Mouse (Mus musculus): ENCODE data around the gene Ptprz1. TPM values are rescaled to one million over a fixed set of nuclear protein-coding genes. Genes with fewer than 3 reads are reported as not detected.

Gene Ptprz1
- polyA plus RNA-seq, 1 experiment, result 0.13 TPM

DNA sequence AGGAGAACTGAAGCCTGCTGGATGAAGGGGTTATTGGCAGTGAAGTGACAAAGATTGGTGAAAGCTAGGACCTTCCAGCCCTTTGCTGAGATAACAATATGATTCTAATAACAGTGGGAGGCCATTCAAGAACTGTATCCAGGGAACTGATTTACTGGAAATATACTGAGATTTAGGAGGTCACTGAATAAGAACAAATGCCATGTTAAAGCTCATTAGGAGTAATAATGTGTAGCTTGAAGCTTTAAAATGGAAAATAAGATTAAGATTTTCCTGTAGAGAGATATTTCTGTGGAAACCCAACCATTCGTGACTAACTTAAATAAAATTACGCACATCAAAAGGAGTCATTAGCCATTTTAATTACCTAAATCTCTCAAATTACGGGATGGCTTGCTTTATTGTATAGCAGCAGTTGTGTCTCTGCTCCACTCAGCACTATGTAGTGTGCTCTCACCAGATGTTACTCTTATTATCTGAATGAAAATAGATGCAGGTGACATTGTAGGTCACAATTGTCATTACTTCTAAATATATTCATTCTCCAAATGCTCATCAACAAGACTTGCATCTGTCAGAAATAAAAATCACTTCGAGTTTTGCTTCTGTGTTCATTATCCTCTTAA lies 139.8 kb downstream of the Ptprz1 start:
- WGBS, result 75% methylated on average over 4 of the region's 4 CpGs
- Histone ChIP-seq H3K27ac (ENCODE audit: insufficient read depth, low read depth, low read length) (no peak overlapping the region), H3K36me3 (ENCODE audit: control insufficient read depth, insufficient read depth, low read length) (no peaks in the 10 kb centered on the region), H3K4me1 (ENCODE audit: control insufficient read depth, insufficient read depth, insufficient read length, low read length) (no peaks in the 10 kb centered on the region), H3K27me3 (ENCODE audit: control insufficient read depth, insufficient read depth, low read length) (no peaks in the 10 kb centered on the region), H3K4me3 (ENCODE audit: low read depth, low read length) (no peak overlapping the region)
- TF ChIP-seq POLR2A (IDR thresholded peaks at IDR 0.05; ENCODE audit: low read depth, low read length) (no peak), CTCF (IDR thresholded peaks at IDR 0.05; ENCODE audit: extremely low read depth, insufficient read length, insufficient replicate concordance, low read depth, low read length) (no peak)

DNA sequence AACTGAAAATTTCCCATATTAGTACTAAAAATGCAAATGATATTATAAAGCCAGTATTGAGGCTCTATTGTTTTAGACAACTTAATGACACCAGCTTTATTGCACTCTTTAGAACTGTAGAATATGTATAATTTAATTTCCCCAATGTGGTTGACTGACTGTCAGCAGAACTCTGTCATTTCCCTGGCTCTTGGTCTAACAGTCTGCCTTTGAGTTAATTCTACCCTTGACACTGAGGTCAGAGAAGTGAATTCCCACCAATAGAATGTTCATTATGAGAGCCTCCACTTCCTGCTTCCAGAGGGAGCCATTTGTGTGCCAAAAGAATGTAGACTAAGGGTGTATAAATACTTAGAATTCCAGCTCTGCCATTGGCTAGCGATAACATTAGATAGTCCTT lies 152.9 kb downstream of the Ptprz1 start:
- TF ChIP-seq POLR2A (IDR thresholded peaks at IDR 0.05; ENCODE audit: low read depth, low read length) (no peak), CTCF (IDR thresholded peaks at IDR 0.05; ENCODE audit: extremely low read depth, insufficient read length, insufficient replicate concordance, low read depth, low read length) (no peak)
- Histone ChIP-seq H3K27ac (ENCODE audit: insufficient read depth, low read depth, low read length) (no peak overlapping the region), H3K4me3 (ENCODE audit: low read depth, low read length) (no peak overlapping the region), H3K36me3 (ENCODE audit: control insufficient read depth, insufficient read depth, low read length) (no peaks in the 10 kb centered on the region), H3K4me1 (ENCODE audit: control insufficient read depth, insufficient read depth, insufficient read length, low read length) (no peaks in the 10 kb centered on the region), H3K27me3 (ENCODE audit: control insufficient read depth, insufficient read depth, low read length) (no peaks in the 10 kb centered on the region)
- WGBS, result 21% methylated on average over 1 of the region's 1 CpGs

DNA sequence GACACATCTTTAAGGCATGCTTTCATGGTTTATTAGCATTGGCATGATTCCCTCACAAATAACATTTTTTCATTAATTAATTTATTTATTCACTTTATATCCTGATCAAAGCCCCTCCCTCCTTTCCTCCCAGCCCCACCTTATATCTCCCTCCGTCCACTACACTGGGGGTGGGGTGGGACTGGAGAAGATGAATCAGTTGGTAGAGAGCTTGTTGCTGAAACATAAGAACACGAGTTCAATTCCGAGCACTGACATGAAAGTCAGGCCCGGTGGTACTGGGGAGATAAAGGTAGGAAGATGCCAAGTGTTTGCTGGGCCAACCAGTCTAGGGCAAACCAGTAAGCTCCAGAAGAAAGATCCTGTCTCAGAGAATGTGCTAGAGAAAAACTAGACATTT lies 173.5 kb downstream of the Ptprz1 start:
- no peak for TF ChIP-seq CTCF (IDR thresholded peaks at IDR 0.05; ENCODE audit: extremely low read depth, insufficient read length, insufficient replicate concordance, low read depth, low read length)
- no peak for TF ChIP-seq POLR2A (IDR thresholded peaks at IDR 0.05; ENCODE audit: low read depth, low read length)
- Histone ChIP-seq H3K4me3 (ENCODE audit: low read depth, low read length) (no peak overlapping the region), H3K27me3 (ENCODE audit: control insufficient read depth, insufficient read depth, low read length) (no peaks in the 10 kb centered on the region), H3K4me1 (ENCODE audit: control insufficient read depth, insufficient read depth, insufficient read length, low read length) (no peaks in the 10 kb centered on the region), H3K27ac (ENCODE audit: insufficient read depth, low read depth, low read length) (no peak overlapping the region), H3K36me3 (ENCODE audit: control insufficient read depth, insufficient read depth, low read length) (no peaks in the 10 kb centered on the region)
- WGBS, result 92% methylated on average over 4 of the region's 4 CpGs

DNA sequence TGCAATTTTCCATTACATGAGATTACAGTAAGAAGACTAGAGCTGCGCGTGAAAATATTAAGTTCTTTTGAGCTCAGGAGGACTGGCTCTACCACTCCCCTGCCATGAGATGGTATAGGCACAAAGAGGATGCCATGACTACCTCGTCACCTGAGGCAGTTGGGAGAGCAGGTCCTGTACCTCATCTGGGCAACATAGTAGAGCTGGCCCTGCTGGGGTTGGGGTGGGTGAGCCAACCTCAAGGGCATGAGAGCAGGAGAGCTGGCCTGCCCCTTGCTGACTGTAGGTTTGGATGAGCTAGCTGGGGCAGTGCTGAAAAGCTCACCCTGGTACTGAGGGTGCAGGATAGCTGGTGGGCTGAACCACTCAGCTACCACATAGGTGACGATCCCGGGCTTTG lies 180.4 kb downstream of the Ptprz1 start:
- 87% methylated on average over 5 of the region's 5 CpGs for WGBS
- Histone ChIP-seq H3K4me3 (ENCODE audit: low read depth, low read length) (no peak overlapping the region), H3K27ac (ENCODE audit: insufficient read depth, low read depth, low read length) (no peak overlapping the region), H3K4me1 (ENCODE audit: control insufficient read depth, insufficient read depth, insufficient read length, low read length) (no peaks in the 10 kb centered on the region), H3K27me3 (ENCODE audit: control insufficient read depth, insufficient read depth, low read length) (no peaks in the 10 kb centered on the region), H3K36me3 (ENCODE audit: control insufficient read depth, insufficient read depth, low read length) (no peaks in the 10 kb centered on the region)
- TF ChIP-seq POLR2A (IDR thresholded peaks at IDR 0.05; ENCODE audit: low read depth, low read length), result no peak

DNA sequence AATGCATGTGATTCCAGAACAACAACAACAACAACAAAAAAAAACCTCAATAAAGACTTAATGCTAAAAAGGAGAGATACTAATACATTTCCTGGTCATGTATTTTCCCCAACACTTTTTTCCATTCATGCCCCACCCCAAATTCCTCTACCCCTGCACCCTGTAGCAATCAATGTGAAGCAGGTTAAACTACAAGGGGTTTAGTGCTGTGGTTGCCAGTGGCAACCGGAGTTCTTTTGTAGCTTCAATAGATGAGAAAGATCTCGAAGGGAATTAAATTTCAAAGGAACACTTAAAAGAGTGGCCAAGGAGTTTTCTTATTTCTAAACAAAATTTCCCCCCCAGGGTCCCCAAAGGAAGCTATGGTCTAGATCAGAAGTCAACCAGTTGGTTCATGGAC lies 200.8 kb downstream of the Ptprz1 start:
- Histone ChIP-seq H3K36me3 (ENCODE audit: control insufficient read depth, insufficient read depth, low read length) (no peaks in the 10 kb centered on the region), H3K27ac (ENCODE audit: insufficient read depth, low read depth, low read length) (no peak overlapping the region), H3K27me3 (ENCODE audit: control insufficient read depth, insufficient read depth, low read length) (no peaks in the 10 kb centered on the region), H3K4me3 (ENCODE audit: low read depth, low read length) (no peak overlapping the region), H3K4me1 (ENCODE audit: control insufficient read depth, insufficient read depth, insufficient read length, low read length) (no peaks in the 10 kb centered on the region)
- WGBS, result 60% methylated on average over 2 of the region's 2 CpGs
- TF ChIP-seq CTCF (IDR thresholded peaks at IDR 0.05; ENCODE audit: extremely low read depth, insufficient read length, insufficient replicate concordance, low read depth, low read length), result no peak
- no peak for TF ChIP-seq POLR2A (IDR thresholded peaks at IDR 0.05; ENCODE audit: low read depth, low read length)

DNA sequence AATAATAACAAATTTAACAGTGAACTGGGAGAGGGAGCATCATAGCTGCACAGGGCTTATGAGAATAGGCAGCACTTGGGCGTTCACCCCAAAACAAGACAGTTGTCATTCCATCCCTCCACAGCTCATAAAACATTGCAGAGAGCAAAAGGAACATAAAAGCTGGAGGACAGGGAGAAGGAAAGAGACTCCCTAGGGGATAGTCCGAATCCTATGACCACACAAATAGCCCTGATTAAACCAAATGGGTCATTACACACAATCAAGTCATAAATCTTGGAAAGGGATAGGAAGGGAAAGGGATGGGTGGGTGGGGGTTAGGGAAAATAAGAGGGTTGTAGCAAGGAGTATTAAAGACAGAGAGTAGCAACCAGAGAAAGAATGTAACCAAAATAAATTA lies 203.0 kb downstream of the Ptprz1 start:
- Histone ChIP-seq H3K36me3 (ENCODE audit: control insufficient read depth, insufficient read depth, low read length) (no peaks in the 10 kb centered on the region), H3K4me1 (ENCODE audit: control insufficient read depth, insufficient read depth, insufficient read length, low read length) (no peaks in the 10 kb centered on the region), H3K27ac (ENCODE audit: insufficient read depth, low read depth, low read length) (no peak overlapping the region), H3K4me3 (ENCODE audit: low read depth, low read length) (no peak overlapping the region), H3K27me3 (ENCODE audit: control insufficient read depth, insufficient read depth, low read length) (no peaks in the 10 kb centered on the region)
- WGBS, result 57% methylated on average over 2 of the region's 2 CpGs
- TF ChIP-seq CTCF (IDR thresholded peaks at IDR 0.05; ENCODE audit: extremely low read depth, insufficient read length, insufficient replicate concordance, low read depth, low read length), result no peak
- TF ChIP-seq POLR2A (IDR thresholded peaks at IDR 0.05; ENCODE audit: low read depth, low read length), result no peak

DNA sequence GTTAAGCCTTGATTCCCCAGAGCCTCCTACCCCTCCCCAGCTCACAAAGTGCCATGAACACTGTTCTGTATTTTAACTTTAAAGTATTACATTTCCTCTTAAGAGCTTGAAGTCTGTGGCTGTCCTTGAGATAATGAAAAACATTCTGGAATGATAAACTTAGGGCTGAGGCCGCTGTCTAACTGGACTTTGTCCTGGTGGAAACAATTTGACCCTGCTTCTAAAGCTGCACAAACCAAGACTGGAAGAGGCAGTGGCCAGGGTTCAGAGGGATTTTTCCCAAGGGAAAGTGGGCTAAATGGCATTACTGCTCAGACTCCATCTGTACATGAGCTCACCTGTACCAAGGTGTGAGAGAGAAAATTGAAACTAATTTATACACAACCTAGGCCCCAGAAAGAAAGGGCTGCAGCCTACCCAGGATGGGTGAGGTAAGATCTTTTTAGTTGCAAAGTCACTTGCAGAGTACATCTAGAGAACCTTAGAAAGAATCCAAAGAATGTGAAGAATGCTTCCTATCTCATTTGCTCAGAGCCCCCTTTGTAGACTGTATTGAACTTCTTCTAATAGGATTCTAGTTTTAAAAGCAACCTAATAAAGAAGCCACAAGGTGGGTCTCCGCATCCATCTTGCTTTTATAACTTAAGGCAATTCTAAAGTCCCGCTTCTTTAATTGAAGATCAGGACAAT lies 204.8 kb downstream of the Ptprz1 start:
- H3K27me3 ChIP-seq (ENCODE audit: control insufficient read depth, insufficient read depth, low read length), result no peaks in the 10 kb centered on the region
- TF ChIP-seq CTCF (IDR thresholded peaks at IDR 0.05; ENCODE audit: extremely low read depth, insufficient read length, insufficient replicate concordance, low read depth, low read length) (no peak), POLR2A (IDR thresholded peaks at IDR 0.05; ENCODE audit: low read depth, low read length) (no peak)
- WGBS, result 53% methylated on average over 3 of the region's 3 CpGs
- H3K36me3 ChIP-seq (ENCODE audit: control insufficient read depth, insufficient read depth, low read length), result no peaks in the 10 kb centered on the region
- H3K4me1 ChIP-seq (ENCODE audit: control insufficient read depth, insufficient read depth, insufficient read length, low read length), result no peaks in the 10 kb centered on the region
- H3K4me3 ChIP-seq (ENCODE audit: low read depth, low read length), result no peak overlapping the region
- H3K27ac ChIP-seq (ENCODE audit: insufficient read depth, low read depth, low read length), result no peak overlapping the region

All from small intestine, adult 2 months (tissue).